Mouse (Mus musculus): ENCODE measurements at regions not wholly inside any gene's neighbourhood (a gene's known extent, or its start where the extent isn't known, plus 50 kb on each side); places are given as distances from the start of the nearest gene placed in this dataset.

DNA sequence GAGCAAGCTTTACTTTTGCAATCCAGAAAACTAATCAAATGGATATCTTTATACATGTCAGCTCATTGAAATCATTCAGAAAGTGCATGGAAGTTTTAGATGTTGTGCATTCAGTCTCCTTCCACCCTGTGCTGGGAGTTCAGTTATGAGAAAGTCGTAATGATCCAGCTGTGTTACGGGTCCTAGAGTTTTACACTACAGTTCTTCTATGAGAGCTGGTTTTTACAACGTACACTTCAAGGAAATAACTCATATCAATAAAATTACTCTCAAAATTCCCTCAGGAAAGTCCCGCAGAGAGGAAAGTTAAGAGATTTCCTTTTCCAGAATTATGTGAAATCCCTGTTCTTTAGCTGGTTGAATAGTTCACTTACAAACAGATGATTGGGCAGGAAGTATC lies 418.1 kb upstream of the Slc10a2 start:
- WGBS = 84% methylated on average over 4 of the region's 4 CpGs
- DNase-seq (ENCODE audit: low spot score) (no peak), ATAC-seq (no peak)
- Histone ChIP-seq H3K4me1 (ENCODE audit: insufficient read depth, low read length) (no peaks in the 10 kb centered on the region), H3K4me3 (ENCODE audit: low read length) (no peak overlapping the region), H3K27ac (no peak overlapping the region), H3K27me3 (ENCODE audit: insufficient read depth, low read length) (no peaks in the 10 kb centered on the region), H3K4me2 (ENCODE audit: low read depth, low read length) (no peak overlapping the region), H3K9ac (replicated peaks; ENCODE audit: low read length) (no peak overlapping the region), H3K9me3 (ENCODE audit: low read length) (no peaks in the 10 kb centered on the region), H3K36me3 (ENCODE audit: insufficient read depth, low read length) (no peaks in the 10 kb centered on the region)
- TF ChIP-seq CTCF (IDR thresholded peaks at IDR 0.05; ENCODE audit: low read depth) = no peak

GRCm38 (mm10) chr8:5495861-5496260 lies 390.7 kb upstream of the Slc10a2 start:
- Histone ChIP-seq H3K4me2 (ENCODE audit: low read depth, low read length) (no peak overlapping the region), H3K9ac (replicated peaks; ENCODE audit: low read length) (no peak overlapping the region), H3K27ac (no peak overlapping the region), H3K9me3 (ENCODE audit: low read length) (no peaks in the 10 kb centered on the region), H3K36me3 (ENCODE audit: insufficient read depth, low read length) (no peaks in the 10 kb centered on the region), H3K4me3 (ENCODE audit: low read length) (no peak overlapping the region), H3K27me3 (ENCODE audit: insufficient read depth, low read length) (no peaks in the 10 kb centered on the region), H3K4me1 (ENCODE audit: insufficient read depth, low read length) (no peaks in the 10 kb centered on the region)
- DNase-seq (ENCODE audit: low spot score) (no peak), ATAC-seq (no peak)
- 87% methylated on average over 2 of the region's 2 CpGs for WGBS
- no peak for TF ChIP-seq CTCF (IDR thresholded peaks at IDR 0.05; ENCODE audit: low read depth)

DNA sequence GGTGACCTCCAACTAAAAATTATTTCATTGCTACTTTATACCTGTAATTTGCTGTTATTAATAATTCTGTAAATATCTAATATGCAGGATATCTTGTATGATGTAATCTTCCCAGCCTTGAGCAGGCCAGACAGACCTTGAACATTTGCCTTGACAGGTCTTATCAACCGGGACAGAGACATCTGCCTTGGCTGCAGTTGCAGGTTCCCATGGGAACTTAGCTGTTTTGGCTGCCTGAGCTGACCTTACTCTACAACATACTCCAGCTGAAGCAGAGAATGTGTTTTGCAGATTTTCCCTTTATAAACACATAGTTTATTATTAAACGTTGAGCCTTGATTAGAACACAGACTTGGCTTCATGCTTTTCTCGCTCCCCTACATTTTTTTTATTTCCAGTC lies 385.3 kb upstream of the Slc10a2 start:
- Histone ChIP-seq H3K27me3 (ENCODE audit: insufficient read depth, low read length) (no peaks in the 10 kb centered on the region), H3K9ac (replicated peaks; ENCODE audit: low read length) (no peak overlapping the region), H3K4me2 (ENCODE audit: low read depth, low read length) (no peak overlapping the region), H3K36me3 (ENCODE audit: insufficient read depth, low read length) (no peaks in the 10 kb centered on the region), H3K27ac (no peak overlapping the region), H3K4me1 (ENCODE audit: insufficient read depth, low read length) (no peaks in the 10 kb centered on the region), H3K4me3 (ENCODE audit: low read length) (no peak overlapping the region), H3K9me3 (ENCODE audit: low read length) (no peaks in the 10 kb centered on the region)
- 81% methylated on average over 3 of the region's 3 CpGs for WGBS
- no peak for TF ChIP-seq CTCF (IDR thresholded peaks at IDR 0.05; ENCODE audit: low read depth)
- DNase-seq (ENCODE audit: low spot score) (no peak), ATAC-seq (no peak)

DNA sequence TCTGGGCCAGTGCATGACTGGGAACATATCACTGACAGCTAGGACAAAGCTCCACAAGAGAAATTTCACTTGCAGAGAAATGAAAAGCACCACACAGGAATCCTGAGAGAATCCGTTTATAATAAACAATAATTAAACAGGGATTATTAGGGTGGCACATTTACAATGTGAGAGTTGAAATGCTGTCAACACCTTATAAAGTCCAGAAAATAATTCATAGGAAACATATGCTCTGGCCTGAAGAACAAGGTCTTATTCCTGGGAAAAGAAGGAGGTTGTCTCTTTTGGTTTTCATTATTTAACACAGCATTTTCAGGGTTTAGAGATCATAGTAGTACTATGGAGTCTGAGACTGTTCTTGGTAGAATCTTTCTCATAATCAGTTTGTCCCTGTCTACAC lies 377.8 kb upstream of the Slc10a2 start:
- no peak overlapping the region for H3K4me3 ChIP-seq (ENCODE audit: low read length)
- ATAC-seq = no peak
- H3K27me3 ChIP-seq (ENCODE audit: insufficient read depth, low read length) = no peaks in the 10 kb centered on the region
- DNase-seq (ENCODE audit: low spot score) = no peak
- H3K9ac ChIP-seq (replicated peaks; ENCODE audit: low read length) = no peak overlapping the region
- no peaks in the 10 kb centered on the region for H3K9me3 ChIP-seq (ENCODE audit: low read length)
- TF ChIP-seq CTCF (IDR thresholded peaks at IDR 0.05; ENCODE audit: low read depth) = no peak
- no peaks in the 10 kb centered on the region for H3K36me3 ChIP-seq (ENCODE audit: insufficient read depth, low read length)
- 72% methylated on average over 1 of the region's 1 CpGs for WGBS
- no peak overlapping the region for H3K4me2 ChIP-seq (ENCODE audit: low read depth, low read length)
- no peaks in the 10 kb centered on the region for H3K4me1 ChIP-seq (ENCODE audit: insufficient read depth, low read length)
- no peak overlapping the region for H3K27ac ChIP-seq

GRCm38 (mm10) chr8:5472999-5473398 lies 367.8 kb upstream of the Slc10a2 start:
- ATAC-seq = no peak
- peak; percentile 2 for DNase-seq (ENCODE audit: low spot score)
- Histone ChIP-seq H3K36me3 (ENCODE audit: insufficient read depth, low read length) (no peaks in the 10 kb centered on the region), H3K9ac (replicated peaks; ENCODE audit: low read length) (no peak overlapping the region), H3K4me1 (ENCODE audit: insufficient read depth, low read length) (no peaks in the 10 kb centered on the region), H3K27ac (no peak overlapping the region), H3K4me2 (ENCODE audit: low read depth, low read length) (no peak overlapping the region), H3K4me3 (ENCODE audit: low read length) (no peak overlapping the region), H3K9me3 (ENCODE audit: low read length) (no peaks in the 10 kb centered on the region), H3K27me3 (ENCODE audit: insufficient read depth, low read length) (no peaks in the 10 kb centered on the region)
- TF ChIP-seq CTCF (IDR thresholded peaks at IDR 0.05; ENCODE audit: low read depth) = no peak

- Histone ChIP-seq H3K9me3 (ENCODE audit: low read length) (no peaks in the 10 kb centered on the region), H3K4me3 (ENCODE audit: low read length) (no peak overlapping the region), H3K27me3 (ENCODE audit: insufficient read depth, low read length) (no peaks in the 10 kb centered on the region), H3K9ac (replicated peaks; ENCODE audit: low read length) (no peak overlapping the region), H3K4me1 (ENCODE audit: insufficient read depth, low read length) (no peaks in the 10 kb centered on the region), H3K4me2 (ENCODE audit: low read depth, low read length) (no peak overlapping the region), H3K27ac (no peak overlapping the region), H3K36me3 (ENCODE audit: insufficient read depth, low read length) (no peaks in the 10 kb centered on the region)
- ATAC-seq (no peak), DNase-seq (ENCODE audit: low spot score) (no peak)
- 72% methylated on average over 1 of the region's 1 CpGs for WGBS
- TF ChIP-seq CTCF (IDR thresholded peaks at IDR 0.05; ENCODE audit: low read depth) = no peak
These were observed 367.4 kb upstream of the Slc10a2 start for GRCm38 (mm10) chr8:5472582-5472981.

DNA sequence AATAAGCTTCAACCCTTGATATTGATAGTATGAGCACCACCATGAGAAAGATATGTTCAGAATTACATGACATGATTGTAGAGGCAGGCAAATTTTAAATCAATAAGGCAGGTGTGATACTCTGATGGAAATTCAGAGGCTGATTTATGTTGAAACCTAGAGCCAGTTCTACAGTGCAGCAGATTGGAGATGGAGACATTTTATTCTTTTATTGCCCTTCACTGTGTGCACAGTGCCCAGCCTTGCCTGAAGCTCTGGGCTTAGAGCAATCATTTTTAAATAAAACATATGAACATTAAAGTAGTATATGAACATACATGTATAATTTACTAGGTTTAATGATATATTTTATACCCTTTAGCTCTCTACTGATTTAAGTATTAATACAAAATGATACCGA lies 352.5 kb upstream of the Slc10a2 start:
- ATAC-seq (no peak), DNase-seq (ENCODE audit: low spot score) (no peak)
- H3K9ac ChIP-seq (replicated peaks; ENCODE audit: low read length) = no peak overlapping the region
- no peaks in the 10 kb centered on the region for H3K36me3 ChIP-seq (ENCODE audit: insufficient read depth, low read length)
- no peak for TF ChIP-seq CTCF (IDR thresholded peaks at IDR 0.05; ENCODE audit: low read depth)
- no peak overlapping the region for H3K4me2 ChIP-seq (ENCODE audit: low read depth, low read length)
- no peaks in the 10 kb centered on the region for H3K4me1 ChIP-seq (ENCODE audit: insufficient read depth, low read length)
- WGBS = 88% methylated on average over 1 of the region's 1 CpGs
- H3K9me3 ChIP-seq (ENCODE audit: low read length) = no peaks in the 10 kb centered on the region
- no peak overlapping the region for H3K4me3 ChIP-seq (ENCODE audit: low read length)
- H3K27ac ChIP-seq = no peak overlapping the region
- no peaks in the 10 kb centered on the region for H3K27me3 ChIP-seq (ENCODE audit: insufficient read depth, low read length)

All from hindbrain, postnatal 0 days (tissue).